Mouse (Mus musculus) G1E (cell line): ENCODE measurements around the gene Atg10.

Experiments used
- CTCF ChIP-seq: IDR thresholded peaks from 2 replicates; pipeline ENCODE4 v1.5.1; 2012; ENCODE audit warnings: low read depth, low read length, inconsistent platforms, mixed read lengths
- GATA1 ChIP-seq: IDR thresholded peaks from 2 replicates; pipeline ENCODE4 v1.6.1; 2012; ENCODE audit warnings: borderline replicate concordance, low read length, inconsistent platforms, mixed read lengths

DNA sequence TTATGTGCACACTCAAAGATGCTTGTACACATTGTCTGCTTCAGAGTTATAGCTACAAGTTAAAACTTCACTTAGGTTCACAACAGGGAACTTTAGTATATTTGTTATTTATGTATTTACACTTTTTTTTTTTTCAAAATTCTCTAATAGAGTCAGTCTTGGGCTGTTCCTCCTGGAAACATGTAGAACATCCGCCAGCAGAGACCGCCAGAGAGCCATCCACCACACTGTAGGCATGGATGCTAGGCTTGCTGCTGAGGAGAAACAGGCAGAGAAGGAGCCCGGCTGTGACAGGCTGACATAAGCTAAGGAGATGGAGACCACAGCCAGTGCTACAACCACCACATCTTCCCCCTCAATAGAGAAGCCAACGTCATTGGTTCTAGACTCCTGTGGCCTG lies 256.3 kb downstream of the Atg10 start:
- TF ChIP-seq CTCF (peak; percentile 19; the same call in 1 of the 2 replicates), GATA1 (no peak)
